Mouse (Mus musculus): Measurements from ENCODE around the gene Vwa7.

Vwa7 gene

DNA sequence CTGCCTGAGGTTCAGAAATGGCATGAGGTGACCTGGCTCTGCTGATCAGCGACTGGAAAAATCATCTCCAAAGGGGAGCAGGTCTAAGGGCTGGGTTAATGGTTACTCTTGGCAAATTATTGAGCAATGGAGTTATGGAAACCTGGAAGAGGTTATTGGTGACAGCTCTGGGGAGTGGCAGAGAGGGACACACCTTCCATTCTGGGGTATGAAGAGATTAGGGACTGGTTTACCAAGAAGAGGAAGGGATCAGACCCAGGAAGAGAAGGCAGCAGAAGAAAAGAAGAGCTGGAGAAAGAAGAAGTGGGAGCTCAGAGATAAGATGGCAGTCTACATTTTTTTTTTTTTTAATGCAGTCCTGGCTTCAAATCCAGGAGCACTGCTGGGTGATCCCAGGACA, 31.3 kb downstream of the Vwa7 start:
- DNase-seq = no peak

DNA sequence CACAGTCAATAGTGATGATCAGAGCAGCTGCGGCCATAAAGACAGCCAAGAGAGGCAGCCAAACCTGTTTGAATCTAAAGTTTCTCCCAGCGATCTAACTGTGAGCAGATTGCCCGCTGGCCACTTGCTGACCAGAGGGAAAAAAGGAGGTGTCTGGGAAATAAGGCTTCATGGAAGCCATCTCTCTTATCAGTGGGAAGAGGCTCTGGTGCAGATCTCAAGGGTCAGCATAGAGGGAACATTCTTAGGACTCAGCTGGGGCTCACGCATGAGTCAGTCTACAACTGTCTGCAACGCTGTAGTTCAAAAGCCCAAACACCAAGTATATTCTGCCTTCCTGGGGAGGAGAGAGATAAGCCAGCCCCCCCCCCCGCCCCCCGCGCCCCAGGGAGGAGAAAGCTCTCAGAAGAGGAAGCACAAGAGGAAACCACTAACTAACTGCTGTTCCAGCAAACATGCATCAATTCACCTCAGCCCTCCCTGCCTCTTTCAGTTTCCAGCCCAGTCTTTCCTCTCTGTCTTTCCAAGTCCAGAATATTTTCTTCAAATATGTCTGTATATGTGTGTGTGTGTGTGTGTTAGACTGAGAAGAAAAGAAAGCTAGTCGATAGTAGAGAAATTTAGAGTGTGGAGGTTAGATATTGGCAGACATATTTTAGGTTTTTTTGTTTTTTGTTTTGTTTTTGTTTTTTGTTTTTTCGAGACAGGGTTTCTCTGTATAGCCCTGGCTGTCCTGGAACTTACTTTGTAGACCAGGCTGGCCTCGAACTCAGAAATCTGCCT, 32.0 kb downstream of the Vwa7 start:
- DNase-seq = no peak

GRCm38 (mm10) chr17:35048932-35049440, 32.6 kb downstream of the Vwa7 start:
- DNase-seq = no peak

DNA sequence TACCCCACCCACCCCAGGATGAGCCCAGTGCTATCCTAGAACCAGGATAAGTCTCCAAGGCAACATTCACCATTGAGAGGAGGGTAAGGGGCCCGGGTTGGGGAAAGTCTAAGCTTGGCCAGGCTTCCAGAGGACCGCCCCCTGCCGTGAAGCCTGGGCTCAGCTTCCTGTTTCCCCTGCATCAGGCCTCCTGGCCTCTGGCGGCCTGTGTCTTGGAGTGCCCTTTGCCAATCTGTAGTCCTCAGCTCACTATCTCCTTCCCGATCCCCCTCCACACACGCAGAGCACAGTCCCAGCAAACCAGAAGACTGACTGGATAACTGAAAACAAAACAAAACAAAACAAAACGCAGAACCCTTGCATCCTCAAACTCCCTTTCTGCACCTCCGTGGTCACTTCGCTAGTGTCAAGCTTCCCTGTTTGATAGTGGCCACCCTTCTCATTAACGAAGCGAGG, 33.2 kb downstream of the Vwa7 start, which contains the start of gene Clic1:
Gene Clic1 (plus strand): TSS at position 406 of the 456 bp plus-strand sequence.
- peak in 1 of 2 experiments; percentile 21 for DNase-seq

GRCm38 (mm10) chr17:35050126-35050750, 33.9 kb downstream of the Vwa7 start:
- peak; percentile 48 to 53 for DNase-seq

GRCm38 (mm10) chr17:35051156-35052086, 35.0 kb downstream of the Vwa7 start:
- peak; percentile 39 to 46 for DNase-seq

- no peak for DNase-seq
Observed at GRCm38 (mm10) chr17:35052271-35052798, 36.0 kb downstream of the Vwa7 start.

GRCm38 (mm10) chr17:35055691-35056495, 39.5 kb downstream of the Vwa7 start:
- DNase-seq = no peak

GRCm38 (mm10) chr17:35057090-35057489, 40.7 kb downstream of the Vwa7 start:
- no peak for DNase-seq

GRCm38 (mm10) chr17:35058316-35058715, 41.9 kb downstream of the Vwa7 start:
- peak in 1 of 2 experiments; percentile 16 for DNase-seq

DNA sequence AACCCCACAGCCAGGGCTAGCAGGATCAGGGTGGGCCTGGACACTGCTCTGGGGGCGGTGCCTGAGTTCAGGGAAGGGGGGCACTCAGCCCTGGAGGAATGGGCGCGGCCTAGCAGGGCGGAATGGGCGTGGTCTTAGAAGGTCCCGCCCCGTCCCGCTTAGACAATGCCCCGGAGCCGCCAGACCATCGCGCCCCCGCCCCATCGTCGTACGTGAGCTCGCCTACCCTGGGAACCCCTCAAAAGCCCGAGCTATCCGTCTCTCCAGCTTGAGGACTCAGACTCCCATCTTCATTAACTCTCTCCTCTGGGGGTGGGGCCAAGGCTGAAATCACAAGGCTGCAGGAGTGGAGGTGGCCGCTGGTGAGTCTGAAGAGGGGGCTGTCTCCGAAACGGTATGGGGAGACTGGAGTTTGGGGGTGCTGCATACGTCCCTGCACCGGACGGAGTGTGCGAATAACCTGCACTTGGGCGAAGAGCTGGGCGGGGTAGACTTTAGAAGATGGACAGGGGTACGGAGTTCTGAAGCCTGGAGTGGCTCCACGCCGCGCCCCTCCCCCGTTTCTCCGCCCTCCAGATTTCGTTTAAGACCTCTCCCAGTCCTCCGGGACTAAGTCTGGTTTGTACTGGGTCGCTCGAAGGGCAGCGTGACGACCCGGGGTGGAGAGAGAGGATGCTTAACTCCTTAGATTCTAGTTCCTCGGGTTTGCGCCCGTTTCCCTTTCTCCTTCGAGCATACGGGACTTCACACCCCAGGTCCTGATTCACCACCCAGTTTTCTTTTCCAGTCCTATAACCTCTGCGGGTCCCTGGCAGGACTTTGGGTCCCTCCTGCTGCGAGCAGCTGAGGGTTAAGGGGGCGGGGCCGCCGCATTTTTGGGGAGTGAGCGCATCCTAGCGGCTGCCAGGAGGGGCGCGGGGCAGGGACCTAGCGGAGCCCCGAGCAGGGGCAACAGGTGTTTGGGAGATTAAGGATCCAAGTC, 42.8 kb downstream of the Vwa7 start, which contains the start of gene Ddah2:
Gene Ddah2 (plus strand): TSS at position 125 of the 982 bp plus-strand sequence.
- peak; percentile 82 to 84 for DNase-seq

- no peak for DNase-seq
Observed at GRCm38 (mm10) chr17:35060071-35060470, 43.7 kb downstream of the Vwa7 start.

DNA sequence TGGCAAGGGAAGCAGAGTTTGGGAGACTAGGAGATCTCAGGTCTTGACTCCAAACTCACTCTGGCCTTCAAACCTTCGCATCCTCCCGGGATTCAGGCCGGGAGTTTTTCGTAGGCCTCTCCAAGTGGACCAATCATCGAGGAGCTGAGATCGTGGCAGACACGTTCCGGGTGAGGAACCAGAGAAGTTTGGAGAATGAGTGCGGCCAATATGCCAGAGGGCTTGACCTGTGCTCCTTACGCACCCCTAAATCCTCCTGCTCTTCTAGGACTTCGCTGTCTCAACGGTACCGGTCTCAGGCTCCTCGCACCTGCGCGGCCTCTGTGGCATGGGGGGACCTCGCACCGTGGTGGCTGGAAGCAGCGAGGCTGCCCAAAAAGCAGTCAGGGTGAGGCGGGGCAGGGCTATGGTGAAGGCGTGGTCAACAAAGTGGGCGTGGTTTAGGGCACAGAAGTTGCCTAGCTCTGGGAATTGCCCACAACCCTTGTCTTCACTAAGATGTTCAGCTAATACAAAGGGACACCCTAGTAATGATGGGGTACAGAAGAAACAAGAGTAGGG, 44.4 kb downstream of the Vwa7 start:
- DNase-seq = peak in 1 of 2 experiments; percentile 33

- DNase-seq = no peak
Observed at GRCm38 (mm10) chr17:35061299-35061698, 44.9 kb downstream of the Vwa7 start.

- peak; percentile 45 to 48 for DNase-seq
Observed at GRCm38 (mm10) chr17:35063466-35063865, 47.1 kb downstream of the Vwa7 start.

DNA sequence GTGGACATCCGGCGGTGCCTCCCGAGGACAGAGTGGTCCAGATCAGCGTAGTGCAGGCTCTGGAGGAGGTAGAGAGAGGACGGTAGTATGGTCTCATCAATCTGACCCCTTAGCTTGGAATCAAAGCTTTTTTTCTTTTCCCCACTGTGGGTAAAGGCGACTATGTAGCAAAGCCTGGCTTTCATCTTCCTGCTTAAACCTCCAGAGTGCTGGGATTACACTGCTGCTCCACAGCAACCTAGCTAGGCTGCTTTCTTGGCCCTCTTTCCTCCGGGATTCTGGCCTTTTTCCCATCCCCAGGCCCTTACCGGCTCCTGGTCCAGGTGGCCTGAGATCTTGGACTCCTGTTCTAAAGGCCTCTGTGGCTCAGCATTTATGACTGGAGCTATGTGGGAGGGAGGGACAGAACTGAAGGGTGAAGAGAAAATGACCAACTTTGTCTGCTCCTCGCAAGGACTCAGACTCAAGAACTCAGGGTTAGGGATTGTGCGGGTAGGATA, 48.0 kb downstream of the Vwa7 start:
- DNase-seq = peak; percentile 67 to 69

DNA sequence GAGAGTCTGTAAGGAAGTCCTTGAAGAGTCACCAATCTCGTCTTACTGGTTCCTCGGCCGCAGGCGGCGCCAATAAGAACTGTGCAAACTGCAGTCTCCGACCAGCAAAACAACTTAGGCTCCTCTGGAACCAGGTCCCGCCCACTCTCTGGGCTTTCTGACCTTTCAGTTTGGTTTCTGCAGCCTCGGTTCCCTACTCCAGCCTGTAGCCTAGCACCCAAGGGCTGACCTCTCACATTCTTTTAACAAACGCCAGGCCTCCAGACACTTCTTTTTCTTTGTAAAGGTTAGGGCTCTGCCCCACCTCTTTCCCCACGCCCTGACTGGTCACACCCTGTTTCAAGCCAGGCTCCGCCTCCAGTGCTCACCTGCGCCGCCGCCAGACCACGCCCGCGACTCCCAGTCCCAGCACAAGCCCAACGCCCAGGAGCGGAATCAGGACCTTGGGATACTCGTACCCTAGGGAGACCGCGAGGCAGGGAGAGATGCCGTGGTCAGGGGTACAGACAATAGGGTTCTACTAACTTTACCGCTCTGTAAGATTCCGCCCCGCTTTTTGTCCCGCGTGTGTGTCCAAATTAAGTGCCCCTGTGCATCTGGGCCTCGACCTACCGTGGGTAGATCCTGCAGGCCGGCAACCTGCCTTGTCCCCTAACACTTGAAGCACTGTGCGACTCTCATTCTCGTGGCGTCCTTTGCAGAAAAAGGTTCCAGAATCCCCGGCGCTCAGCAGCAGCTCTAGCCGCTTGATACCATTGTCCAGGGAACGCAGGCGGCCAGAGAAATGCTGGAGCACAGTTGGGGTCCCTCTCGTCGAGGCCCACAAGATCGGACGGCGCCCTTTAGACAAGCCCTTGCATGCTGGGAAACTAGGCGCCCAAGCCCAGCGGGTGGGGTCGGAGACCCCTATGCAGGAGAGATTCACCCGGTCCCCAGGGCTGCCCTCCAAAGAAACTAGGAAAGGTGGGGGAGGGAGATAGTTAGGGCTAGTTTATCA, 48.9 kb downstream of the Vwa7 start, which contains the start of gene Ly6g6c:
Gene Ly6g6c (plus strand): TSS at position 438 of the 997 bp plus-strand sequence.
- peak; percentile 70 to 77 for DNase-seq

DNA sequence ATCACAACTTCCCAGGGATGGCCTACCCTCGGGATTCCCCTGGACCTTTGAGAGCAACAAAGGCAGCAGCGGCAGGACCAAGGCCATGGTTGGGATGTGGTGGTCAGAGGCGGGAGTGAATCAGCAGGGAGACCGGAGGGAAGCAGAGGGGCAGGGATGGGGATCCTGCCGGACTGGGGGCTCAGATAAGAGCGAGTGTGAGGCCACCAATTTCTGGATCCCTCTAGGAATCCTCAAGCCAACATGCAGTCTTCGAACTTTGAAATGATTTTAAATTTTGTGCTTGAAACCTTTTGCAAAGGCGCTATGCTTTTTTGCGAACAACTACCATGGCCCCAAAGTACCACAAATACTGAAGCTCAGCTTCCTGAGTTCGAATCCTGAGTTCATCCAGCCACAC, 49.7 kb downstream of the Vwa7 start, which contains the start of gene Mpig6b:
Gene Mpig6b (minus strand): TSS at position 101 of the 400 bp plus-strand sequence.
- no peak for DNase-seq
